Mouse (Mus musculus): ENCODE data around the gene Gfy. TPM values are rescaled to one million over a fixed set of nuclear protein-coding genes. Genes with fewer than 3 reads are reported as not detected.
"Not testable (repeated sequence)": the region's sequence is repeated elsewhere in the genome, so short reads cannot be mapped to it uniquely, and the experiment has no call there.

The Gfy gene
- polyA plus RNA-seq, 1 experiment = not detected

DNA sequence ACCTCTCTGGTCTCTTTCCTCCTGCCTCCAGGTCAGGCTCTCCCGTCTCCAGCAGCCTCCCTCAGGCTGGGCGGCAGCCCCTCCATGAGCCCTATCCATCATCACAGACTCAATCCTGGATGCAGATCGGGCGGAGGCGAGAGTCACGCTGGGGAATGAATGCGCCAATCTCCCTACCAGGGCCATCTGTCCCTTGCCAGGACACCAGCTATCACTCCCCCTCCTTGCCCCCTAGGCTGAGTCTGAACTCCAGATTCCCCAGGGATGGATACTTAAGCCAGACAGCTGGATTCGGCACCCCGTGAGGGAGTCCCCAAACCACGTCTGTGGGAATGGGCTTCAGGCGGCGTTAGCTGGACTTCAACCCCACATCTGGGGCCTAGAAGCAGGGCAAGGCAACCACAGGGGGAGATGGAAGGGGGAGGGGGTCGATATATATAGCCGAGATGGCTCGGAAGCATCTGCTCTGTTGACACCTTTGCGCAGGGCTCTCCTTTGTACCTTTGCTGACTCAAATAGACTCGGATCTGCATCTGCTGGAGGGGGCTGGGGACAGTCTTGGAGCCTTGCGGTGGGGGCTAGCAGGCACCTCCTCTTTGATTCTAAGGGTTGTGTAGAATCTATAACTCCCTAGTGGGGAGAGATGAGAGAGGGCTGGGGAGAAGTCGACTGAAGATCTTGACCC lies 11.5 kb downstream of the Gfy start:
- DNase-seq (ENCODE audit: low spot score) = no peak

DNA sequence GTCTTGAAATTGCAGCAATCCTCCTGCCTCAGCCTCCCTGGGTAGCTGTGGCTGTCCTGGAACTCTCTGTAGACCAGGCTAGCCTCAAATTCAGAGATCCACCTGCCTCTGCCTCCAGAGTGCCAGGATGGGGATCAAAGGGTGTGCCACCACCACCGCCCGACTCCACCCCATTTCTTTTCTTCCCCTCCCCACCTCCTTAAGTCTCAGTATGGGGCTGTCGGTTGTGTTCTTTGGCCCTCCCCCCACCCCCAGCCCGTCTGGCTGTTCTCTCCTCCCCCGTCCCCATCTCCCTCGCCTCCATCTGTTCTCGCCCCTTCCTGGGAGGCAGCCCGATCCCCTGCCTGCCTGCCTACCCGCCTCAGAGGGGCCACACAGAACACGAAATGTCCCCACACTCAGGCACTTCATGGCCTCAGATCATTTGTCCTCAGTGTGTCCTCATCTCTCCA lies 12.4 kb downstream of the Gfy start:
- no peak for DNase-seq (ENCODE audit: low spot score)

DNA sequence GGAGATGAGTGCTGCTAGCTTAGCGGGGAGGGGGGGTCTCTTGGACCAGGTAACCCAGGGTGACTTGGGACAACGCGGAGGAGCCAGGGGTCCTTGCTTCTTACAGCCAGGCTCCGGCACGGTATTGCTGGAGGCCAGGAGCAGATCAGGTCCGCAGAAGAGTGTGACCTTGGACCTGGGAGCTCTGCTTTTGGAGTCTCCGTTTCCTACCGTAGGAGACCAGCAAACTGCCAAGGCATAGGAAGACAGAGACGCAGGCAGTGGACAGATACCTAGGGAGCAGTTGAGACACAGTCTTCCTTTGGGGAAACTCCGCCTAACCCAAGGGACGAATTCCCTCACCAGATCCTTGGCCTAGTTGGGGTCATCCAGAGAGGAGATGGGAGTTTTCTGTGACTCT lies 13.7 kb downstream of the Gfy start:
- no peak for DNase-seq (ENCODE audit: low spot score)

DNA sequence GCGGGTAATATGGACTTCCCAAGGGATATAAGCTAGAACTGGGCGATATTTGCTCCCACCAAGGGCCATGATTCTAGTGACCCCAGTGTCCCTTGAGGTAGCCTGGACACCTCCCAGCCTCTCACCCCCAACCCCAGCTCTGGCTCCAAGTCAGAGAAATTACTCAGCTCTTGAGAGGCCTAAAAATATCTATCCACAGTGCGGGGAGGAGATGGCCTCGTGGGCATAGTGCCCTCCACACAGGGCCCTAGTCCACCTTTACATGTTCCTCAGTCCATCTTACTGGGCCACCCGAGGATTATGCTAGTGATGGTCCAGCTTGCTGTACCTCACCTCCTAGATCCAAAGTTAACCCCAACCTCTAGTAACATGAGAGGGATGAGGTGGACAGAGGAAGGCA lies 14.5 kb downstream of the Gfy start:
- no peak for DNase-seq (ENCODE audit: low spot score)

DNA sequence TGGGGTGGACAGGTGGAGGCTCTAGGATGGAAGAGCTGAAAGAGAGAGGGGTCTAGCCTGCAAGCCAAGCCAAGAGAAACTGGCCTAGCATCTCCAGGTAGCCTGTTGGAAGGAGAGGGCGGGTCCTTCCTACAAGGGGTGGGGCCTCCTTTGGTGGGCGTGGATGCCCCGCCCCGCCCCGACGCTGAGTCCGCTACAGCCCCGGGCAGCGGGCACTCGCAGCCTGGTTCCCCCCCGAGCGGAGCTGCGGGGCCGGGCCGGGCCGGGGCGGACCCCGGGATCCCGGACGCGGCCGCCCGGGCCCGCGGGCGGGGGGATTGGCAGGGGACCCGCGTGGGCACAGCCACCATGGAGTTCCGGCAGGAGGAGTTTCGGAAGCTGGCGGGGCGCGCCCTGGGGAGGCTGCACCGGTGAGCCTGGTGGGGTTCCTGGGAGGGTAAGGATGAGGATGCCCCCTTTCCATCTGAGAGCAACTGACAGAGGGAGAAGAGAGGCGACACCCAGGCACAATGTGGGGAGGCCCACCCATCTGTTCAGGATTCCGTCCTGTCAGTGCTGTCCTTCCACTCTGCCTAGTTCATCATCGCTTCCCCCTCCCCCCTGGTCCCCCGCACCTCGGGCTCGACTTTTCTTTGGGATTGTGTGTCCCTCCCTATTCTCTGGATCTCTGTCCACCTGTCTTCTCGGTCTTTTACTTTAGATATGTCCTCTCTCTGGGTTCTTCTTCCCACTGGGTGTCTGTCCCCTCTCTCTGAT lies 15.5 kb downstream of the Gfy start, which contains the start of gene Slc17a7:
Gene Slc17a7, plus strand, starts transcription at position 215 of the 756 bp plus-strand sequence.
- DNase-seq (ENCODE audit: low spot score) = no peak

DNA sequence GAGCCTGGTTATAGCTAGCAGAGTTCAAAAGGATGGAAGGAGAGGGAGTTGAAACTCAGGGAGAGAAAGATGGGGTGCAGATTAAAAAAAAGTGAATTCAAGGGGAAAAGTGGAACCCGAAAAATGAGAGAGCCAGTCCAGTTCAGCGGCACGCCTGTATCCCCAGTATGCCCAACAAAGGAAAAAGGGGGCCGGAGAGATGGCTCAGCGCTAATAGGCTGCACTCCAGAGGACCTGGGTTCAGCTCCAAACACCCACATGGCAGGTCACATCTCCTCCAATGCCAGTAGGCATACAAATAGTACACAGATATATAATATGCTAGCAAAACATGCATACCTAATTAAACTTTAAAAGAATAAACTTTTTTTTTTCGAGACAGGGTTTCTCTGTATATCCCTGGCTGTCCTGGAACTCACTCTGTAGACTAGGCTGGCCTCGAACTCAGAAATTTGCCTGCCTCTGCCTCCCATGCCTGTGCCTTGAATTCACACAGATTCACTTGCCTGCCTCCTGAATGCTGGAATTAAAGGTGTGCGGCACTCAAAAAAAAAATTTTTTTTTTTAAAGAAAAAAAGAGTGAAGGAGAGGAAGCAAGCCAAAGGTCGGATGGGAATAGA lies 16.3 kb downstream of the Gfy start:
- no peak for DNase-seq (ENCODE audit: low spot score)

GRCm38 (mm10) chr7:45162551-45162950 lies 16.8 kb downstream of the Gfy start:
- no peak for DNase-seq (ENCODE audit: low spot score)

DNA sequence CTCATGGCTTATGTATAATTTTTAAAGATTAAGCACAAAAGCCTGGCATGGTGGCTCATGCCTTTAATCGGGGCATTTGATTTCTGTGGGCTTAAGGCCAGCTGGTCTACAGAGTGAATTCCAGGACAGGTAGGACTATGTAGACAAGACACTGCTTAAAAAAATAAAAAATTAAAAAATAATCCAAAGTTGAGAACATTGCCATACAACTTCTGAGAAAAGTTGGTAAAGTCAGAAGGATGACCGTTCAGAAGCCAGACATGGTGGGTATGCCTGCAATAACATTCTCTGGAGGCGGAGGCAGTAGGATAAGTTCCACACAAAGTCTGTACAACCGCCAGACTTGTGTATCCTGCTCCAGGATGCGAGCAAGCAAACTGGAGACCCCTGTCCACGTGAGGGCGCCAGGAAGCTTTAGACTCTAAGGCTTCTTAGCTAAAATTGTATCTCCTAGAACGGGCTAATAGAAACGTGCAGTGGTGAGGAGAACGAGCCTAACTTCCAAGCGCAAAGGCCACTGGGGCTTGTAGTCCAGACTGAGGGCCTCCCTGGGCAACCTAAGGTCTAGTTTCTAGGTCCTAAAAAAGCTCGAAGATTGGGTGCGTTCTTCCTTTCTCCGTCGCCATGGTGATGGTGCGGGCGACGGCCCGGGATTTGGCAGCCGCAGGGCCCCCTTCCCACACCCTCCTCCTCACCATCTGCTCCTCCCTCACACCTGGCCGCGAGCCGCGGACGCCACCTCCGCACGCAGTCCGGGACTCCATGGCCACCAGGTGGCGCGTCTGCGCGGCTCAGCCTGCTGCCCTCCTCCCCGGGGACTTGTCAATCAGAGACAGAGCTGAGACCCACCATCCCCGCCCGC lies 17.5 kb downstream of the Gfy start:
- DNase-seq (ENCODE audit: low spot score) = peak; percentile 88

- no peak for DNase-seq (ENCODE audit: low spot score)
Observed at GRCm38 (mm10) chr7:45160866-45161265, 18.5 kb downstream of the Gfy start.

GRCm38 (mm10) chr7:45160316-45160800 lies 19.0 kb downstream of the Gfy start:
- no peak for DNase-seq (ENCODE audit: low spot score)

DNA sequence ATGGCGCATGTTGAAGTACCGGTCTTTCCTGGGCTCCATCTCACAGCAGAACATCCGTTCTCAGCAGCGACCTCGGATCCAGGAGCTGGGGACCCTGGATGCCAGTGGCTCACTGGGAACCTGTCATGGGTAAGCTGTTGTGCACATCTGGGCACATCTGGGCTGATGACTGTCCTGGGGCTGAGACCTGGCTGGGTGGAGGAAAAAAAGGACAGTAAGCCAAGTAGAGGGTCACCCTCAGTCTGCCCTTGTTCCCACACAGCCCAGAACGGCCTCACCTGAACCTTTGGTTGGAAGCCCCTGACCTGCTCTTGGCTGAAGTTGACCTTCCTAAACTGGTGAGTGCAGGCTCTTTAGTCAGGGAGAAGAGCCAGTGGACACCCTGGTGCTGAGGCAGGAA lies 20.4 kb downstream of the Gfy start:
- no peak for DNase-seq (ENCODE audit: low spot score)

DNA sequence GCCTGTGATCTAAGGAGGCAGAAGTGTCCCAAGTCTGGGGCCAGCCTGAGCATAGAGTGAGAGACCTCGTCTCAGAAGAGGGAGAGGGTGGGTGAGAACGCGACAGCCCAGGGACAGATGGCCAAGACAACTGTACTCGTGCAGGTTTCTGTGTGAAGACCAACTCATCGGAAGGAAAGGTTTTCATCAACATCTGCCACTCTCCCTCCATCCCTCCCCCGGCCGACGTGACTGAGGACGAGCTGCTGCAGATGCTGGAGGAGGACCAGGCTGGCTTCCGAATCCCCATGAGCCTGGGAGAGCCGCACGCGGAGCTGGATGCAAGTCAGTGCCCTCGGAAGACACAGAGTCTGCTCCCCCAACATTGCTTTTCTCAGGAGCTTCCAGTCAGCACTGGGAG lies 21.9 kb downstream of the Gfy start:
- no peak for DNase-seq (ENCODE audit: low spot score)

DNA sequence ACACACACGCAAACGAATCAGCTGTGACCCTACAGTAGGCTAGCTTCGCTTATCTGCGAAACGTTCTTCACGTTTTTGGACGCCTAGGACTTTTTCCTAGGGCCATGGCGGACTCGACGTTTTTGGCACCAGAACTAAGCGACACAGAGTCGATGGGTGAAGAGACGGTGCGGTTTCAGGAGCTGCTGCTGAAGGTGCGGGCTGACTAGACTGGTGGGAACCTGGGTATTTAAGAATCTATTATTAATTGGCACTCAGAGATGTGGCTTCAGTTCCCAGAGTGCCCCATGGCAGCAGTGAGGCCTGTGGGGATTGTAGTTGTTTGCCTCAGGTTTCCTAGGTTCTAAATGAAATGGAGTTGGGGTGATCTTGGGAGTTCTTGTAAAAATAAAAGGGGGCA lies 23.2 kb downstream of the Gfy start:
- DNase-seq (ENCODE audit: low spot score) = no peak

- no peak for DNase-seq (ENCODE audit: low spot score)
Observed at GRCm38 (mm10) chr7:45155590-45155989, 23.8 kb downstream of the Gfy start.

DNA sequence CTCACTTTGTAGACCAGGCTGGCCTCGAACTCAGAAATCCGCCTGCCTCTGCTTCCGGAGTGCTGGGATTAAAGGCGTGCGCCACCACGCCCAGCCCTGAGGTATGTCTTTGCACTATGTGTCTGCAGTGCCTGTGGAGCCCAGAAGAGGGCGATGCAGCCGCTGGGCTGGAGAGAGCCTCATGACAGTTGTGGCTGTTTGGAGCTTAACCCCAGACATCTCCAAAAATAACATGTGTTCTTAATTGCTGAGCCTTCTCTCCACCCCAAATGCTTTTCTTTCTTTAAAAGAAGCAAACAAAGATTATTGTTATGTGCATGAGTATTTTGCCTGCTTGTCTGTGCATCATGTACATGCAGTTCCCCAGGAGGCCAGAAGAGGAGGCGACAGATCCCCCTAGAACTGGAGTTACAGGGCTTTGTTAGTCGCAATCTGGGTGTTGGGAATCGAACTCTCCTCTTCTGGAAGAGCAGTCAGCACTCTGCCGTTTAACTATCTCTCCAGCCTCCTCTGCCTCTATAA lies 24.3 kb downstream of the Gfy start:
- no peak for DNase-seq (ENCODE audit: low spot score)

GRCm38 (mm10) chr7:45154096-45154992 lies 25.0 kb downstream of the Gfy start, which contains the start of the genes Pih1d1 and Aldh16a1:
TSS of gene Pih1d1 (plus strand) at chr7:45154303.
TSS of gene Aldh16a1 (minus strand) at chr7:45154584.
- DNase-seq (ENCODE audit: low spot score) = peak; percentile 99

- no peak for DNase-seq (ENCODE audit: low spot score)
Observed at GRCm38 (mm10) chr7:45153586-45153985, 25.8 kb downstream of the Gfy start.

DNA sequence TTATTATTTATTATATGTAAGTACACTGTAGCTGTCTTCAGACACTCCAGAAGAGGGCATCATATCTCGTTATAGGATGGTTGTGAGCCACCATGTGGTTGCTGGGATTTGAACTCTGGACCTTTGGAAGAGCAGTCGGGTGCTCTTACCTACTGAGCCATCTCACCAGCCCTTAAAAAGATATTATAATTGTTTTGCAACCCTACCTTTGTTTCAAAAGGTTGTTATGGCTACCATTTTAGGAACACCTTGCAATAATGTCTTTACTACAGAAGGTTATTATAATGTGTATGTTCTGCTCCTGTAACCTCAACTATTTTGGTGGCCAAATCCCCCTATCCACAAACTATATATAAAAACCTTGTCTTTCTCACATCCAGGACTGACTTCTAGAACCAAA lies 26.3 kb downstream of the Gfy start:
- DNase-seq (ENCODE audit: low spot score) = not testable (repeated sequence)

- no peak for DNase-seq (ENCODE audit: low spot score)
Observed at GRCm38 (mm10) chr7:45151303-45151702, 28.1 kb downstream of the Gfy start.

- no peak for DNase-seq (ENCODE audit: low spot score)
Observed at GRCm38 (mm10) chr7:45150321-45150720, 29.0 kb downstream of the Gfy start.

Measured in urinary bladder, adult 2 months (tissue).